Mouse (Mus musculus) liver, postnatal 0 days (tissue): Measurements from ENCODE around the gene Egfem1. TPM values are rescaled to one million over a fixed set of nuclear protein-coding genes. Genes with fewer than 3 reads are reported as not detected.

Experiments
- ATAC-seq: fragments of 200-750 bp; cut with Nextera tagmentation; 2 replicates; pipeline ENCODE4 v1.8.0; 2017; ENCODE audit warnings: mild to moderate bottlenecking, moderate library complexity
- DNase-seq: peaks from one replicate; pipeline ENCODE4 v3.0.0-alpha.2; 2016
- H3K27ac ChIP-seq: fragments of 300-500 bp; sonication (generic); 2 replicates; pipeline ENCODE4 v1.5.1; 2014; ENCODE audit warnings: antibody characterized with exemption, moderate library complexity, mild to moderate bottlenecking, low read depth
- H3K27me3 ChIP-seq: fragments of 300-500 bp; sonication (generic); 2 replicates; pipeline ENCODE4 v1.6.1; 2014; ENCODE audit warnings: low read length, control low read depth, mixed read lengths; ENCODE audit not compliant: insufficient read depth
- H3K36me3 ChIP-seq: fragments of 300-500 bp; sonication (generic); replicated peaks from 2 replicates; pipeline ENCODE4 v1.6.1; 2014; ENCODE audit warnings: mild to moderate bottlenecking, control low read depth, low read length, moderate library complexity, mixed read lengths; ENCODE audit not compliant: insufficient read depth
- H3K4me1 ChIP-seq: fragments of 300-500 bp; sonication (generic); 2 replicates; pipeline ENCODE4 v1.6.1; 2014; ENCODE audit warnings: antibody characterized with exemption, mild to moderate bottlenecking, control low read depth; ENCODE audit not compliant: insufficient read depth
- H3K4me2 ChIP-seq: fragments of 300-500 bp; sonication (generic); 2 replicates; pipeline ENCODE4 v1.6.1; 2014; ENCODE audit warnings: low read depth, mild to moderate bottlenecking, low read length, moderate library complexity, mixed read lengths
- H3K4me3 ChIP-seq: fragments of 300-500 bp; sonication (generic); 2 replicates; pipeline ENCODE4 v1.5.1; 2014; ENCODE audit warnings: low read depth, low read length
- H3K9ac ChIP-seq: fragments of 300-500 bp; sonication (generic); replicated peaks from 2 replicates; pipeline ENCODE4 v1.6.1; 2014; ENCODE audit warnings: mild to moderate bottlenecking, moderate library complexity
- H3K9me3 ChIP-seq: fragments of 300-500 bp; sonication (generic); 2 replicates; pipeline ENCODE4 v1.6.1; 2016; ENCODE audit warnings: mild to moderate bottlenecking, control low read depth, low read length, mixed read lengths
- CTCF ChIP-seq: sonication (generic); IDR thresholded peaks from 2 replicates; pipeline ENCODE4 v1.5.1; 2016; ENCODE audit warnings: antibody characterized with exemption, low read depth
- EP300 ChIP-seq: IDR thresholded peaks from 2 replicates; pipeline ENCODE4 v1.6.1; 2016; ENCODE audit warnings: antibody characterized with exemption, low read depth, mild to moderate bottlenecking
- WGBS: fragments of 180-500 bp; shearing (Covaris S2); extraction: QIAGEN DNeasy Blood & Tissue Kit; methylation state at CpG from one replicate; pipeline ENCODE4 v1.1.7; 2014; ENCODE audit not compliant: insufficient replicate concordance; 5-methylcytosine and 5-hydroxymethylcytosine counted together
- microRNA counts: library from miRNA; unstranded; fragments of <30 nt; microRNA quantifications from one replicate; lab custom pipeline; 2015
- microRNA-seq: library from miRNA; unstranded; fragments of <30 nt; microRNA quantifications from one replicate; pipeline ENCODE4, GENCODE M21; 2016
- polyA plus RNA-seq: library from polyadenylated mRNA; unstranded; fragments of >200 nt; fragmentation: Nextera tagmentation; extraction: Ambion mirVana; gene quantifications from 2 replicates; pipeline ENCODE4 v1.2.1, GENCODE M21; 2015

Egfem1 gene
- polyA plus RNA-seq, 1 experiment from 2014 or later = 0.69 TPM

- Histone ChIP-seq H3K27ac (no peak overlapping the region), H3K9me3 (no peaks in the 10 kb centered on the region), H3K27me3 (no peaks in the 10 kb centered on the region), H3K9ac (no peak overlapping the region), H3K36me3 (no peaks in the 10 kb centered on the region), H3K4me3 (no peak overlapping the region), H3K4me2 (no peak overlapping the region), H3K4me1 (no peaks in the 10 kb centered on the region)
- DNase-seq (no peak), ATAC-seq (no peak)
- TF ChIP-seq CTCF = peak; percentile 56
- no peak for TF ChIP-seq EP300
- 58% methylated on average over 8 of the region's 8 CpGs for WGBS
These were observed 644.6 kb downstream of the Egfem1 start for GRCm38 (mm10) chr3:29726376-29726967.

GRCm38 (mm10) chr3:29730062-29730760 is 648.4 kb downstream of the Egfem1 start:
- no peaks in the 10 kb centered on the region for H3K27me3 ChIP-seq
- TF ChIP-seq CTCF (peak; percentile 65), EP300 (no peak)
- ATAC-seq (no peak), DNase-seq (peak; percentile 35)
- no peaks in the 10 kb centered on the region for H3K9me3 ChIP-seq
- H3K27ac ChIP-seq = no peak overlapping the region
- no peak overlapping the region for H3K4me3 ChIP-seq
- H3K4me2 ChIP-seq = no peak overlapping the region
- no peak overlapping the region for H3K9ac ChIP-seq
- WGBS = 12% methylated on average over 4 of the region's 4 CpGs
- H3K4me1 ChIP-seq = no peaks in the 10 kb centered on the region
- H3K36me3 ChIP-seq = no peaks in the 10 kb centered on the region

GRCm38 (mm10) chr3:29731509-29731908 is 649.7 kb downstream of the Egfem1 start:
- Histone ChIP-seq H3K36me3 (no peaks in the 10 kb centered on the region), H3K27ac (no peak overlapping the region), H3K4me3 (no peak overlapping the region), H3K9me3 (no peaks in the 10 kb centered on the region), H3K4me1 (no peaks in the 10 kb centered on the region), H3K9ac (no peak overlapping the region), H3K27me3 (no peaks in the 10 kb centered on the region), H3K4me2 (no peak overlapping the region)
- WGBS = 74% methylated on average over 1 of the region's 1 CpGs
- no peak for ATAC-seq
- no peak for DNase-seq
- TF ChIP-seq CTCF = no peak
- no peak for TF ChIP-seq EP300

- H3K36me3 ChIP-seq = no peaks in the 10 kb centered on the region
- no peak overlapping the region for H3K9ac ChIP-seq
- ATAC-seq (peak; percentile 98), DNase-seq (peak; percentile 13)
- H3K27me3 ChIP-seq = no peaks in the 10 kb centered on the region
- 45% methylated on average over 4 of the region's 4 CpGs for WGBS
- H3K4me2 ChIP-seq = no peak overlapping the region
- no peaks in the 10 kb centered on the region for H3K9me3 ChIP-seq
- no peak for TF ChIP-seq EP300
- TF ChIP-seq CTCF = no peak
- no peaks in the 10 kb centered on the region for H3K4me1 ChIP-seq
- no peak overlapping the region for H3K27ac ChIP-seq
- H3K4me3 ChIP-seq = no peak overlapping the region
These were observed 650.8 kb downstream of the Egfem1 start for GRCm38 (mm10) chr3:29732626-29733025.

- no peaks in the 10 kb centered on the region for H3K9me3 ChIP-seq
- H3K27ac ChIP-seq = no peak overlapping the region
- H3K27me3 ChIP-seq = no peaks in the 10 kb centered on the region
- no peak overlapping the region for H3K4me3 ChIP-seq
- ATAC-seq (no peak), DNase-seq (no peak)
- no peak overlapping the region for H3K4me2 ChIP-seq
- H3K4me1 ChIP-seq = no peaks in the 10 kb centered on the region
- H3K9ac ChIP-seq = no peak overlapping the region
- 68% methylated on average over 6 of the region's 6 CpGs for WGBS
- H3K36me3 ChIP-seq = no peaks in the 10 kb centered on the region
- TF ChIP-seq EP300 (no peak), CTCF (no peak)
These were observed 652.4 kb downstream of the Egfem1 start for GRCm38 (mm10) chr3:29734251-29734650.

GRCm38 (mm10) chr3:29739292-29739691 is 657.5 kb downstream of the Egfem1 start:
- Histone ChIP-seq H3K4me3 (no peak overlapping the region), H3K4me1 (no peaks in the 10 kb centered on the region), H3K27me3 (no peaks in the 10 kb centered on the region), H3K27ac (no peak overlapping the region), H3K9me3 (no peaks in the 10 kb centered on the region), H3K9ac (no peak overlapping the region), H3K36me3 (no peaks in the 10 kb centered on the region), H3K4me2 (no peak overlapping the region)
- TF ChIP-seq CTCF (peak; percentile 39), EP300 (no peak)
- ATAC-seq = no peak
- no peak for DNase-seq
- 29% methylated on average over 5 of the region's 5 CpGs for WGBS

MicroRNA genes within 50 kb of the gene (microRNA counts, 519-probe panel; counts per million panel counts)
- not detected for microRNA mmu-miR-551b (lab: Ali Mortazavi, UCI)

Small RNA genes lying within 50 kb of the gene (microRNA-seq; reads per million reads assigned to microRNA genes)
- gene Mir21b (not detected), gene Mir551b (2.4 reads per million)

Other genes with a start within 250 kb of the Egfem1 start
- not detected in 2 replicates for gene Gm1527, start 189.4 kb upstream of the Egfem1 start, polyA plus RNA-seq